Comparison of ENCODE assay signal across 8 mouse cellular contexts in the genomic region with DNA sequence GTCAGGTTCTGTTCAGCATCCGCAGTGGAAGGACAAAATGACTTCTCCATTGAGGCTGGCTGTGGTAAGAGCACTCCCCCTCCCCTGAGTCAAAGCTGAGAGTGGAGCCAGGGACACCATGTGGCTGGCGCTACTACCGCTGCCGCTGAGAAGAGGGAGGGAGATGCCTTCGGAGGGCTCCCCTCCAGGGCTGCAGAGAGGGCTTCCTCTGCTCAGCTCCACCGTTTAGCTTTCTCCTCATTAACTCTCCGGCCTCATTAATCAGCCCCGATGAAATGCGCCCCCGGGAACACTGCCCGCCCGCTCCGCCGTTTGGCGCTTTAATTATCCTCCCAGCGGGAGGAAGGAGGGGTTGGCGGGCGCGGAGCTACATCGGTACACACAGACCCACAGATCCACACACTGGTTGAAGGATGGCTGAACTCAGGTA. TPM values are rescaled to one million over a fixed set of nuclear protein-coding genes. Genes with fewer than 3 reads are reported as not detected.
DNase-seq lines count a peak whose midpoint lies in the region; ATAC-seq and TF ChIP-seq lines count a peak whose summit lies in the region.

No protein-coding gene starts in this region.

- ATAC-seq in lung, embryonic 15.5 days (ENCODE audit: borderline replicate concordance, extremely low read depth, low FRiP score, low TSS enrichment), result peak; percentile 23; the same call in 1 of the 2 replicates
- ATAC-seq in heart, postnatal 0 days (ENCODE audit: insufficient read depth, low read depth), result no peak

- TF ChIP-seq POLR2A in lung, adult 2 months (IDR thresholded peaks at IDR 0.05; ENCODE audit: borderline replicate concordance, extremely low read depth, low read depth, low read length), result no peak

- intact Hi-C loops in left cerebral cortex, postnatal 36 days (cut with DNase I), result no loop called here

- TF ChIP-seq CTCF in lung, adult 2 months (IDR thresholded peaks at IDR 0.05; ENCODE audit: insufficient read depth, low read length), result no peak
- TF ChIP-seq CTCF in heart, postnatal 0 days (IDR thresholded peaks at IDR 0.05; ENCODE audit: low read depth), result no peak

- no peaks in the 10 kb centered on the region for H3K9me3 ChIP-seq in lung, embryonic 15.5 days
- no peaks in the 10 kb centered on the region for H3K9me3 ChIP-seq in heart, postnatal 0 days (replicated peaks; ENCODE audit: control insufficient read depth, low read length)

- DNase-seq in lung, adult 2 months, result no peak
- peak; percentile 54 to 57 for DNase-seq in cerebellum, postnatal 36 days
- DNase-seq in heart, postnatal 0 days (ENCODE audit: low spot score), result no peak
- DNase-seq in left cerebral cortex, postnatal 36 days (ENCODE audit: low spot score in 2 of 2), result peak; percentile 51 to 58
- peak; percentile 79 for DNase-seq in retina, embryonic 14.5 days (ENCODE audit: low spot score)
- DNase-seq in gastrocnemius, postnatal 10 days, result no peak
- no peak for DNase-seq in urinary bladder, adult 2 months (ENCODE audit: low spot score)

- no peaks in the 10 kb centered on the region for H3K36me3 ChIP-seq in lung, embryonic 15.5 days
- H3K36me3 ChIP-seq in heart, postnatal 0 days (replicated peaks; ENCODE audit: control insufficient read depth, insufficient read depth, low read length), result no peaks in the 10 kb centered on the region

- no peak overlapping the region for H3K9ac ChIP-seq in lung, embryonic 15.5 days
- no peak overlapping the region for H3K9ac ChIP-seq in heart, postnatal 0 days (replicated peaks; ENCODE audit: low read depth, low read length)

- peak overlapping the region; percentile 19 for H3K4me3 ChIP-seq in lung, embryonic 15.5 days
- no peak overlapping the region for H3K4me3 ChIP-seq in lung, adult 2 months (replicated peaks; ENCODE audit: extremely low read depth, low read depth, low read length)
- peak overlapping the region; percentile 19 for H3K4me3 ChIP-seq in heart, postnatal 0 days (ENCODE audit: low read depth, low read length)

- H3K27ac ChIP-seq in lung, embryonic 15.5 days, result no peak overlapping the region
- no peak overlapping the region for H3K27ac ChIP-seq in heart, postnatal 0 days (ENCODE audit: low read depth)

- peaks cover 99% of the 10 kb centered on the region for H3K27me3 ChIP-seq in lung, embryonic 15.5 days
- peaks cover 95% of the 10 kb centered on the region for H3K27me3 ChIP-seq in heart, postnatal 0 days (ENCODE audit: control insufficient read depth, insufficient read depth, low read length)

- WGBS in lung, embryonic 15.5 days, result under 1% methylated on average over 19 of the region's 20 CpGs
- WGBS in lung, adult 2 months, result 1% methylated on average over 20 of the region's 20 CpGs
- WGBS in heart, postnatal 0 days, result under 1% methylated on average over 16 of the region's 20 CpGs

- peak overlapping the region; percentile 54 for H3K4me2 ChIP-seq in lung, embryonic 15.5 days
- peak overlapping the region; percentile 44 for H3K4me2 ChIP-seq in heart, postnatal 0 days (ENCODE audit: low read depth, low read length)

- H3K4me1 ChIP-seq in lung, embryonic 15.5 days, result peaks cover 35% of the 10 kb centered on the region
- peaks cover 3% of the 10 kb centered on the region for H3K4me1 ChIP-seq in lung, adult 2 months (ENCODE audit: control insufficient read depth, insufficient read depth, low read length)
- H3K4me1 ChIP-seq in heart, postnatal 0 days (ENCODE audit: control insufficient read depth, insufficient read depth), result peaks cover 11% of the 10 kb centered on the region; the same call in 1 of the 2 replicates

- TF ChIP-seq EP300 in heart, postnatal 0 days (IDR thresholded peaks at IDR 0.05; ENCODE audit: low read depth), result no peak

RNA-seq across cellular contexts. Expression of a gene that starts 23.4 kb away (rescaled TPM):
- 0.18 and 0.21 TPM in 2 replicates for polyA plus RNA-seq in lung, embryonic 15.5 days (2015; fragmentation: Nextera tagmentation; extraction: Ambion mirVana)
- polyA plus RNA-seq in lung, adult 2 months (2012; rRNA removed), result 0.07 and 0.22 TPM in 2 replicates
- not detected in 2 replicates for total RNA-seq in heart, postnatal 0 days (2014; rRNA removed; ENCODE audit: low replicate concordance)
- 0.12 and 0.18 TPM in 2 replicates for polyA plus RNA-seq in heart, postnatal 0 days (2015; fragmentation: Nextera tagmentation; extraction: Ambion mirVana)
- total RNA-seq in left cerebral cortex, postnatal 36 days (2021), result 10 to 100 TPM; 21.6 to 33.0 TPM
- total RNA-seq in gastrocnemius, postnatal 10 days (2021), result under 1 TPM; 0.18 to 0.21 TPM
- 0.07 and 0.12 TPM in 2 replicates for polyA plus RNA-seq in urinary bladder, adult 2 months (2012; rRNA removed)

RNA-seq across cellular contexts. Expression of a gene that starts 32.6 kb away (rescaled TPM):
- polyA plus RNA-seq in lung, embryonic 15.5 days (2015; fragmentation: Nextera tagmentation; extraction: Ambion mirVana), result 26.1 and 26.9 TPM in 2 replicates
- 22.9 and 28.5 TPM in 2 replicates for polyA plus RNA-seq in lung, adult 2 months (2012; rRNA removed)
- total RNA-seq in heart, postnatal 0 days (2014; rRNA removed; ENCODE audit: low replicate concordance), result 3.8 and 5.3 TPM in 2 replicates
- 5.8 and 6.4 TPM in 2 replicates for polyA plus RNA-seq in heart, postnatal 0 days (2015; fragmentation: Nextera tagmentation; extraction: Ambion mirVana)
- 10 to 100 TPM; 18.8 to 26.6 TPM for total RNA-seq in left cerebral cortex, postnatal 36 days (2021)
- 10 to 100 TPM in 1 of 2 experiments, 1 to 10 TPM in 1; 8.9 to 12.3 TPM for total RNA-seq in gastrocnemius, postnatal 10 days (2021)
- polyA plus RNA-seq in urinary bladder, adult 2 months (2012; rRNA removed), result 24.7 and 26.8 TPM in 2 replicates

RNA-seq across cellular contexts. Expression of a gene that starts 54.8 kb away (rescaled TPM):
- polyA plus RNA-seq in lung, embryonic 15.5 days (2015; fragmentation: Nextera tagmentation; extraction: Ambion mirVana), result 20.6 and 23.7 TPM in 2 replicates
- 67.8 and 88.4 TPM in 2 replicates for polyA plus RNA-seq in lung, adult 2 months (2012; rRNA removed)
- 29.5 and 44.2 TPM in 2 replicates for total RNA-seq in heart, postnatal 0 days (2014; rRNA removed; ENCODE audit: low replicate concordance)
- 10.2 and 12.4 TPM in 2 replicates for polyA plus RNA-seq in heart, postnatal 0 days (2015; fragmentation: Nextera tagmentation; extraction: Ambion mirVana)
- 1 to 10 TPM; 7.6 to 7.8 TPM for total RNA-seq in left cerebral cortex, postnatal 36 days (2021)
- total RNA-seq in gastrocnemius, postnatal 10 days (2021), result 10 to 100 TPM; 21.1 to 25.4 TPM
- 10.5 and 12.4 TPM in 2 replicates for polyA plus RNA-seq in urinary bladder, adult 2 months (2012; rRNA removed)

Comparison
In these comparisons a context has a peak if more than half of its experiments do, and no peak if none do; other contexts are left out.
1. DNase-seq: peak in cerebellum, postnatal 36 days (2 of 2), left cerebral cortex, postnatal 36 days (2 of 2) and retina, embryonic 14.5 days (single experiment); none in lung, adult 2 months (single experiment), heart, postnatal 0 days (single experiment), gastrocnemius, postnatal 10 days (single experiment) and urinary bladder, adult 2 months (single experiment).